Mouse (Mus musculus): ENCODE data around the gene Atpif1. TPM values are rescaled to one million over a fixed set of nuclear protein-coding genes. Genes with fewer than 3 reads are reported as not detected.
"Not testable (repeated sequence)": the region's sequence is repeated elsewhere in the genome, so short reads cannot be mapped to it uniquely, and the experiment has no call there.

Gene Atpif1
- polyA plus RNA-seq, 1 experiment, result 183 TPM

GRCm38 (mm10) chr4:132494271-132494918 is 39.1 kb downstream of the Atpif1 start:
- DNase-seq (ENCODE audit: low read depth, low spot score), result no peak
- WGBS, result 81% methylated on average over 20 of the region's 20 CpGs

- no peak for DNase-seq (ENCODE audit: low read depth, low spot score)
- 76% methylated on average over 10 of the region's 10 CpGs for WGBS
Measured at GRCm38 (mm10) chr4:132492178-132493060, 41.0 kb downstream of the Atpif1 start.

GRCm38 (mm10) chr4:132491748-132492147 is 41.7 kb downstream of the Atpif1 start:
- WGBS, result 72% methylated on average over 6 of the region's 6 CpGs
- DNase-seq (ENCODE audit: low read depth, low spot score), result no peak

- 88% methylated on average over 8 of the region's 8 CpGs for WGBS
- no peak for DNase-seq (ENCODE audit: low read depth, low spot score)
Measured at GRCm38 (mm10) chr4:132491057-132491456, 42.4 kb downstream of the Atpif1 start.

- WGBS, result 89% methylated on average over 15 of the region's 15 CpGs
- DNase-seq (ENCODE audit: low read depth, low spot score), result no peak
Measured at GRCm38 (mm10) chr4:132490273-132491010, 43.0 kb downstream of the Atpif1 start.

- WGBS, result 70% methylated on average over 6 of the region's 6 CpGs
- no peak for DNase-seq (ENCODE audit: low read depth, low spot score)
Measured at GRCm38 (mm10) chr4:132488976-132489375, 44.5 kb downstream of the Atpif1 start.

GRCm38 (mm10) chr4:132488521-132488920 is 44.9 kb downstream of the Atpif1 start:
- no peak for DNase-seq (ENCODE audit: low read depth, low spot score)
- 11% methylated on average over 3 of the region's 3 CpGs for WGBS

GRCm38 (mm10) chr4:132484820-132485219 is 48.6 kb downstream of the Atpif1 start:
- 40% methylated on average over 5 of the region's 5 CpGs for WGBS
- no peak for DNase-seq (ENCODE audit: low read depth, low spot score)

- DNase-seq (ENCODE audit: low read depth, low spot score), result no peak
- WGBS, result 62% methylated on average over 4 of the region's 4 CpGs
Measured at GRCm38 (mm10) chr4:132484231-132484630, 49.2 kb downstream of the Atpif1 start.

- DNase-seq (ENCODE audit: low read depth, low spot score), result no peak
- 49% methylated on average over 13 of the region's 13 CpGs for WGBS
Measured at GRCm38 (mm10) chr4:132482956-132483608, 50.4 kb downstream of the Atpif1 start.

GRCm38 (mm10) chr4:132482104-132482503 is 51.4 kb downstream of the Atpif1 start:
- WGBS, result 64% methylated on average over 3 of the region's 3 CpGs
- DNase-seq (ENCODE audit: low read depth, low spot score), result not testable (repeated sequence)

Other genes starting within 250 kb of the Atpif1 start
- gene Rab42, start 230.3 kb downstream of the Atpif1 start, polyA plus RNA-seq (2012; rRNA removed), result 0.88 and 0.89 TPM in 2 replicates
- gene Trnau1ap, start 204.1 kb downstream of the Atpif1 start, polyA plus RNA-seq (2012; rRNA removed), result 13.5 and 19.6 TPM in 2 replicates
- gene Rcc1, start 180.1 kb downstream of the Atpif1 start, polyA plus RNA-seq (2012; rRNA removed), result 24.6 and 27.8 TPM in 2 replicates
- gene Phactr4, start 111.2 kb downstream of the Atpif1 start, polyA plus RNA-seq (2012; rRNA removed), result 11.5 and 13.7 TPM in 2 replicates
- 3.5 and 3.8 TPM in 2 replicates for gene Med18, start 69.7 kb downstream of the Atpif1 start, polyA plus RNA-seq (2012; rRNA removed)
- gene Sesn2, start 23.2 kb downstream of the Atpif1 start, polyA plus RNA-seq (2012; rRNA removed), result 6.5 and 6.8 TPM in 2 replicates
- 24.4 and 25.3 TPM in 2 replicates for gene Dnajc8, start 1.9 kb upstream of the Atpif1 start, polyA plus RNA-seq (2012; rRNA removed)
- 2.1 and 4.1 TPM in 2 replicates for gene Ptafr, start 30.4 kb upstream of the Atpif1 start, polyA plus RNA-seq (2012; rRNA removed)
- gene Eya3, start 105.3 kb upstream of the Atpif1 start, polyA plus RNA-seq (2012; rRNA removed), result 15.5 and 21.2 TPM in 2 replicates
- gene Xkr8, start 198.9 kb upstream of the Atpif1 start, polyA plus RNA-seq (2012; rRNA removed), result 2.0 and 6.3 TPM in 2 replicates
- gene Smpdl3b, start 223.6 kb upstream of the Atpif1 start, polyA plus RNA-seq (2012; rRNA removed), result 29.3 and 94.3 TPM in 2 replicates
- 25.4 and 26.2 TPM in 2 replicates for gene Rpa2, start 234.7 kb upstream of the Atpif1 start, polyA plus RNA-seq (2012; rRNA removed)

Measured in large intestine, adult 2 months (tissue).